ENCODE assay signal across 10 mouse cellular contexts in the genomic region with DNA sequence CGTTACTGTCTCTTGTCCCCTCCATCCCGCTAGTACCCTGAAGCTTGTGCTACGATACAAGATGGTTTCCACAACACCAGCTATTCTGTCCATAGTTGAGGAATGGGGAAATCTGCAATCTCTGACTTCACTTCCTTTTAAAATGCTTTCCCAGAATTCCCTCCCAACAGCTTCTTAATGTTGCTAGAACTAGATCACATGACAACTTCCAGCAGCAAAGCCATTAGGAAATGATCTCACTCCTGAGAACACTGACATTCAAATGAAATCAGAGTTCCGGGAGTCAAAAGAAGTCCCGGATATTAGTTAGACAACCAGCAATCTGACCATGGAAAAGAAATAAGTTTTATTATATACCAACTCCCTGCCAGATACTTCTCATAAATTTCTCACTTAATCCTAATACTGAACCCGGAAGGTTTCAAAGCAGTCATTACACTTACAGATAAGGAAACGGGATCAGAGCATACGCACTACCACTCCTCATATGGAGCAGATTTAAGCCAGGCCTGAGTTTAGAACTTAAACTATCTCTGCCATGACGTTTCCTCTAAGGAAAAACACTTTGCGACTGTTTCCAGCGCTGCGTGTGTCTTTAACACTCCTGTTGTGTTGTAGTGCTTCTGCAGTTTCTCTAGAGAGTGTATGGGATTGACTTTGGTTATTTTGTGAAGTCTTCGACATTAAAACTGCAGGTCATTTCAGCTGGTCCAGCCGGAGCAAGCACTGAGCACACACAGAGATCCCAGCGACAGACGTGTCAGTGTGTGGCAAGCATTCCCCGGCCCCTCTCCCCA. TPM values are rescaled to one million over a fixed set of nuclear protein-coding genes. Genes with fewer than 3 reads are reported as not detected.
DNase-seq lines count a peak whose midpoint lies in the region; ATAC-seq and TF ChIP-seq lines count a peak whose summit lies in the region.
"Had no signal": no experiment of that assay in that cellular context is flagged by ENCODE, and none has a peak within 500 bp of the region (broad histone marks: within the 10 kb centered on the region; RNA-seq: fewer than 3 reads in every experiment).

No protein-coding gene starts in this region.

- H3K4me3 ChIP-seq in heart, embryonic 14.5 days (ENCODE audit: control insufficient read depth in 1 of 2, insufficient read depth in 1 of 2, low read depth in 1 of 2, low read length in 2 of 2) = no peak overlapping the region
- no peak overlapping the region for H3K4me3 ChIP-seq in midbrain, embryonic 14.5 days (replicated peaks; ENCODE audit: low read depth, low read length)
- H3K4me3 ChIP-seq in midbrain, embryonic 10.5 days = no peak overlapping the region
- no peak overlapping the region for H3K4me3 ChIP-seq in stomach, postnatal 0 days (ENCODE audit: low read depth, low read length)

- ATAC-seq in heart, embryonic 14.5 days (ENCODE audit: insufficient number of reproducible peaks, insufficient read depth, low FRiP score, low read depth) = no peak
- ATAC-seq in midbrain, embryonic 14.5 days (ENCODE audit: low FRiP score, low TSS enrichment) = no peak
- ATAC-seq in stomach, postnatal 0 days (ENCODE audit: low FRiP score, low TSS enrichment) = no peak

- peak overlapping the region; percentile 87 to 94 for H3K27ac ChIP-seq in heart, embryonic 14.5 days (replicated peaks in 1 of 2; ENCODE audit: control insufficient read depth in 1 of 2, insufficient read depth in 1 of 2, low read depth in 2 of 2, low read length in 2 of 2)
- H3K27ac ChIP-seq in midbrain, embryonic 14.5 days (replicated peaks; ENCODE audit: low read depth, low read length) = peak overlapping the region; percentile 60
- no peak overlapping the region for H3K27ac ChIP-seq in midbrain, embryonic 10.5 days (replicated peaks)
- H3K27ac ChIP-seq in stomach, postnatal 0 days (replicated peaks) = peak overlapping the region; percentile 56
- H3K27ac ChIP-seq: macrophage had no signal

- no peaks in the 10 kb centered on the region for H3K9me3 ChIP-seq in heart, embryonic 14.5 days (ENCODE audit: control insufficient read depth, low read length)
- H3K9me3 ChIP-seq in midbrain, embryonic 14.5 days (ENCODE audit: control insufficient read depth, low read length) = no peaks in the 10 kb centered on the region
- H3K9me3 ChIP-seq in midbrain, embryonic 10.5 days (replicated peaks) = no peaks in the 10 kb centered on the region
- H3K9me3 ChIP-seq in stomach, postnatal 0 days (ENCODE audit: control insufficient read depth, low read length) = no peaks in the 10 kb centered on the region

- TF ChIP-seq CTCF in stomach, postnatal 0 days (IDR thresholded peaks at IDR 0.05; ENCODE audit: low read depth) = no peak

- DNase-seq in heart, adult 8-10 months (ENCODE audit: low spot score) = no peak
- no peak for DNase-seq in midbrain, embryonic 14.5 days
- DNase-seq in midbrain, embryonic 10.5 days (ENCODE audit: low spot score) = no peak
- peak; percentile 29 for DNase-seq in liver
- no peak for DNase-seq in stomach, postnatal 0 days (ENCODE audit: low spot score)
- no peak for DNase-seq in right cerebral cortex, postnatal 10 days (ENCODE audit: low spot score in 2 of 2)
- DNase-seq in frontal cortex, postnatal 14 days (ENCODE audit: low spot score in 2 of 2) = no peak

- H3K4me1 ChIP-seq in heart, embryonic 14.5 days (ENCODE audit: control insufficient read depth in 2 of 2, insufficient read depth in 2 of 2, low read length in 2 of 2) = peaks cover 18 to 23% of the 10 kb centered on the region in 2 experiments
- no peaks in the 10 kb centered on the region for H3K4me1 ChIP-seq in midbrain, embryonic 14.5 days (ENCODE audit: control insufficient read depth, insufficient read depth, low read length)
- H3K4me1 ChIP-seq in midbrain, embryonic 10.5 days = no peaks in the 10 kb centered on the region
- H3K4me1 ChIP-seq in stomach, postnatal 0 days (replicated peaks; ENCODE audit: control insufficient read depth, insufficient read depth) = no peaks in the 10 kb centered on the region

- 42% methylated on average over 17 of the region's 17 CpGs for WGBS in heart, embryonic 14.5 days
- 88% methylated on average over 17 of the region's 17 CpGs for WGBS in midbrain, embryonic 14.5 days
- 84% methylated on average over 17 of the region's 17 CpGs for WGBS in midbrain, embryonic 10.5 days
- whole genome bisulfite sequencing in stomach, postnatal 0 days = 44% methylated on average over 17 of the region's 17 CpGs

- peak overlapping the region; percentile 25; the same call in 1 of the 2 replicates for H3K4me2 ChIP-seq in heart, embryonic 14.5 days (ENCODE audit: low read length)
- no peak overlapping the region for H3K4me2 ChIP-seq in midbrain, embryonic 14.5 days (ENCODE audit: low read length)
- no peak overlapping the region for H3K4me2 ChIP-seq in stomach, postnatal 0 days (replicated peaks; ENCODE audit: low read depth)

- H3K27me3 ChIP-seq in heart, embryonic 14.5 days (ENCODE audit: control insufficient read depth, insufficient read depth, low read length) = no peaks in the 10 kb centered on the region
- H3K27me3 ChIP-seq in midbrain, embryonic 14.5 days (ENCODE audit: control insufficient read depth, insufficient read depth, low read length) = no peaks in the 10 kb centered on the region
- no peaks in the 10 kb centered on the region for H3K27me3 ChIP-seq in midbrain, embryonic 10.5 days (ENCODE audit: low read depth, poor library complexity, severe bottlenecking)
- no peaks in the 10 kb centered on the region for H3K27me3 ChIP-seq in stomach, postnatal 0 days (ENCODE audit: control insufficient read depth, insufficient read depth, low read length)
- H3K27me3 ChIP-seq: CH12.LX had no signal

- TF ChIP-seq EP300 in stomach, postnatal 0 days (optimal IDR thresholded peaks at IDR 0.05) = no peak

- peak overlapping the region; percentile 43; the same call in 1 of the 2 replicates for H3K9ac ChIP-seq in heart, embryonic 14.5 days (ENCODE audit: low read length)
- H3K9ac ChIP-seq in midbrain, embryonic 14.5 days (replicated peaks; ENCODE audit: low read length) = no peak overlapping the region
- H3K9ac ChIP-seq in stomach, postnatal 0 days (ENCODE audit: low read length) = no peak overlapping the region

- no peaks in the 10 kb centered on the region for H3K36me3 ChIP-seq in heart, embryonic 14.5 days (ENCODE audit: control insufficient read depth, insufficient read depth, low read length)
- H3K36me3 ChIP-seq in midbrain, embryonic 14.5 days (ENCODE audit: control insufficient read depth, insufficient read depth, low read length) = no peaks in the 10 kb centered on the region
- H3K36me3 ChIP-seq in midbrain, embryonic 10.5 days = no peaks in the 10 kb centered on the region
- H3K36me3 ChIP-seq in stomach, postnatal 0 days (ENCODE audit: control insufficient read depth, insufficient read depth, low read length) = no peaks in the 10 kb centered on the region

RNA-seq across cellular contexts. Expression of gene Actbl2, which starts 36.5 kb away (rescaled TPM):
- not detected in 2 replicates for polyA plus RNA-seq in heart, embryonic 14.5 days (2014; fragmentation: Nextera tagmentation; extraction: Ambion mirVana)
- not detected for total RNA-seq in heart, adult 8-10 months (2022)
- not detected in 2 replicates for polyA plus RNA-seq in midbrain, embryonic 14.5 days (2014; fragmentation: Nextera tagmentation; extraction: Ambion mirVana)
- polyA plus RNA-seq in midbrain, embryonic 10.5 days (2016; fragmentation: Nextera tagmentation; extraction: Ambion mirVana) = 0.05 TPM in 1 of 2 replicates, not detected in the other
- not detected in 2 replicates for polyA plus RNA-seq in stomach, postnatal 0 days (2015; fragmentation: Nextera tagmentation; extraction: Ambion mirVana)
- total RNA-seq: CH12.LX had no signal
- polyA plus RNA-seq: macrophage had no signal
